Mouse (Mus musculus) G1E (cell line): ENCODE measurements around the gene Lrp8. TPM values are rescaled to one million over a fixed set of nuclear protein-coding genes. Genes with fewer than 3 reads are reported as not detected.
A peak's percentile ranks its signal among the peaks of the same experiment; 100 is the strongest.

Experiments used
- ATAC-seq: 2 replicates; pipeline ENCODE4 v1.8.0; 2016; ENCODE audit warnings: mild to moderate bottlenecking; ENCODE audit not compliant: insufficient number of reproducible peaks, poor library complexity, low FRiP score, severe bottlenecking; ENCODE audit errors: extremely low read depth
- DNase-seq: peaks from one replicate; pipeline ENCODE4 v3.0.0; 2012; ENCODE audit warnings: low spot score
- H3K27me3 ChIP-seq: 2 replicates; pipeline ENCODE4 v1.6.1; 2012; ENCODE audit warnings: mild to moderate bottlenecking, low read length, inconsistent platforms; ENCODE audit not compliant: insufficient read depth
- H3K36me3 ChIP-seq: replicated peaks from 2 replicates; pipeline ENCODE3; 2012; ENCODE audit warnings: mild to moderate bottlenecking, inconsistent platforms
- H3K4me1 ChIP-seq: 2 replicates; pipeline ENCODE4 v1.6.1; 2012; ENCODE audit warnings: low read depth, low read length, inconsistent platforms, mixed read lengths; ENCODE audit not compliant: insufficient read depth
- H3K4me3 ChIP-seq: 2 replicates; pipeline ENCODE4 v1.5.1; 2012; ENCODE audit warnings: low read depth, mild to moderate bottlenecking, inconsistent platforms, low read length, moderate library complexity, mixed read lengths
- H3K9me3 ChIP-seq: replicated peaks from 2 replicates; pipeline ENCODE4 v1.6.1; 2012; ENCODE audit warnings: inconsistent platforms
- CTCF ChIP-seq: IDR thresholded peaks from 2 replicates; pipeline ENCODE4 v1.5.1; 2012; ENCODE audit warnings: low read depth, low read length, inconsistent platforms, mixed read lengths
- GATA1 ChIP-seq: IDR thresholded peaks from 2 replicates; pipeline ENCODE4 v1.6.1; 2012; ENCODE audit warnings: borderline replicate concordance, low read length, inconsistent platforms, mixed read lengths
- GATA2 ChIP-seq: IDR thresholded peaks from 2 replicates; pipeline ENCODE4 v1.6.1; 2012; ENCODE audit warnings: low read depth, low read length, inconsistent platforms, borderline replicate concordance
- POLR2AphosphoS5 ChIP-seq: IDR thresholded peaks from 2 replicates; pipeline ENCODE4 v1.6.1; 2012; ENCODE audit warnings: low read depth, low read length, inconsistent platforms; ENCODE audit not compliant: insufficient replicate concordance
- TAL1 ChIP-seq: conservative IDR thresholded peaks from 2 replicates; pipeline ENCODE4 v1.6.1; 2012; ENCODE audit warnings: low read depth, low read length, inconsistent platforms, mixed read lengths
- polyA plus RNA-seq: library from polyadenylated mRNA; stranded (reverse); fragments of >175 nt; gene quantifications from 2 replicates; pipeline ENCODE4 v1.2.3, GENCODE M21; 2012
- total RNA-seq, 2 experiments: library from RNA; stranded (forward) in 1 of 2; stranded (reverse) in 1 of 2; fragments of 200-1000 nt in 1 of 2; fragments of >200 nt in 1 of 2; fragmentation: Nextera tagmentation in 1 of 2; gene quantifications; 2 replicates each; pipeline ENCODE4 v1.2.3; 2014 to 2017

Lrp8 gene
- total and polyA plus RNA-seq, 3 experiments: 5.0 to 13.0 (median 12.1) TPM

GRCm38 (mm10) chr4:107921152-107921695 lies 119.2 kb downstream of the Lrp8 start:
- TF ChIP-seq POLR2AphosphoS5: no peak
- no peak for TF ChIP-seq GATA1
- no peak for TF ChIP-seq GATA2
- TF ChIP-seq TAL1: no peak
- Histone ChIP-seq H3K27me3 (0 out of 2 replicates have a peak, but pooled peaks cover 3% of the 10 kb centered on the region), H3K4me1 (peaks cover 24% of the 10 kb centered on the region), H3K9me3 (no peaks in the 10 kb centered on the region), H3K4me3 (no peak overlapping the region), H3K36me3 (peaks cover 28% of the 10 kb centered on the region)
- no peak for ATAC-seq
- no peak for DNase-seq

GRCm38 (mm10) chr4:107921952-107922351 lies 119.9 kb downstream of the Lrp8 start:
- H3K4me1 ChIP-seq: peaks cover 24% of the 10 kb centered on the region
- DNase-seq (no peak), ATAC-seq (no peak)
- no peaks in the 10 kb centered on the region for H3K9me3 ChIP-seq
- peaks cover 28% of the 10 kb centered on the region for H3K36me3 ChIP-seq
- H3K4me3 ChIP-seq: peak overlapping the region; percentile 3; the same call in 1 of the 2 replicates
- 0 out of 2 replicates have a peak, but pooled peaks cover 3% of the 10 kb centered on the region for H3K27me3 ChIP-seq
- TF ChIP-seq POLR2AphosphoS5: no peak
- no peak for TF ChIP-seq CTCF
- no peak for TF ChIP-seq TAL1
- TF ChIP-seq GATA1: no peak
- no peak for TF ChIP-seq GATA2

GRCm38 (mm10) chr4:107923145-107923802 lies 121.2 kb downstream of the Lrp8 start, which contains the start of gene Cpt2:
Gene Cpt2 (minus strand): TSS chr4:107923610.
- Histone ChIP-seq H3K4me1 (peaks cover 28% of the 10 kb centered on the region), H3K9me3 (no peaks in the 10 kb centered on the region), H3K36me3 (peaks cover 26% of the 10 kb centered on the region), H3K27me3 (peaks cover 6% of the 10 kb centered on the region; the same call in 1 of the 2 replicates), H3K4me3 (peak within 1 kb of the TSS; percentile 93)
- peak; percentile 91 for ATAC-seq
- DNase-seq: peak; percentile 77
- no peak for TF ChIP-seq CTCF

- Histone ChIP-seq H3K27me3 (peaks cover 6% of the 10 kb centered on the region; the same call in 1 of the 2 replicates), H3K9me3 (no peaks in the 10 kb centered on the region), H3K4me3 (peak overlapping the region; percentile 93; the same call in 1 of the 2 replicates), H3K36me3 (peaks cover 20% of the 10 kb centered on the region), H3K4me1 (peaks cover 33% of the 10 kb centered on the region)
- DNase-seq (no peak), ATAC-seq (no peak)
- TF ChIP-seq TAL1: no peak
- TF ChIP-seq POLR2AphosphoS5: no peak
- TF ChIP-seq GATA2: no peak
Measured at GRCm38 (mm10) chr4:107923803-107924194, 121.7 kb downstream of the Lrp8 start.

Other genes with a start within 250 kb of the Lrp8 start
- not detected in 2 replicates for gene Dmrtb1, start 118.0 kb upstream of the Lrp8 start, total RNA-seq (2014; fragmentation: Nextera tagmentation)
- not detected in 2 replicates for gene Dmrtb1, start 118.0 kb upstream of the Lrp8 start, total RNA-seq (2017)
- gene Dmrtb1, start 118.0 kb upstream of the Lrp8 start, polyA plus RNA-seq: not detected in 2 replicates
- 149 and 177 TPM in 2 replicates for gene Magoh, start 77.5 kb downstream of the Lrp8 start, total RNA-seq (2014; fragmentation: Nextera tagmentation)
- 338 and 372 TPM in 2 replicates for gene Magoh, start 77.5 kb downstream of the Lrp8 start, total RNA-seq (2017)
- gene Magoh, start 77.5 kb downstream of the Lrp8 start, polyA plus RNA-seq: 5.7 and 6.4 TPM in 2 replicates
- 50.5 and 58.7 TPM in 2 replicates for gene 0610037L13Rik, start 87.6 kb downstream of the Lrp8 start, total RNA-seq (2014; fragmentation: Nextera tagmentation)
- 35.0 and 48.3 TPM in 2 replicates for gene 0610037L13Rik, start 87.6 kb downstream of the Lrp8 start, total RNA-seq (2017)
- 2.4 and 2.7 TPM in 2 replicates for gene 0610037L13Rik, start 87.6 kb downstream of the Lrp8 start, polyA plus RNA-seq
- gene Cpt2, start 121.3 kb downstream of the Lrp8 start, total RNA-seq (2014; fragmentation: Nextera tagmentation): 33.5 and 35.8 TPM in 2 replicates
- 23.2 and 31.8 TPM in 2 replicates for gene Cpt2, start 121.3 kb downstream of the Lrp8 start, total RNA-seq (2017)
- 75.4 and 97.0 TPM in 2 replicates for gene Cpt2, start 121.3 kb downstream of the Lrp8 start, polyA plus RNA-seq
- not detected in 2 replicates for gene Slc1a7, start 166.1 kb downstream of the Lrp8 start, total RNA-seq (2014; fragmentation: Nextera tagmentation)
- 0.11 TPM in 1 of 2 replicates, not detected in the other for gene Slc1a7, start 166.1 kb downstream of the Lrp8 start, total RNA-seq (2017)
- not detected in 2 replicates for gene Slc1a7, start 166.1 kb downstream of the Lrp8 start, polyA plus RNA-seq